Mouse (Mus musculus): ENCODE measurements around the gene Papln.

- no peak for TF ChIP-seq CTCF (IDR thresholded peaks at IDR 0.05; ENCODE audit: low read depth)
- no peak for TF ChIP-seq EP300 (optimal IDR thresholded peaks at IDR 0.05)
Observed at GRCm38 (mm10) chr12:83833979-83834378, 70.5 kb downstream of the Papln start.

Measured in stomach, postnatal 0 days (tissue).